Mouse (Mus musculus): ENCODE results near the gene Plau.
A peak's percentile ranks its signal among the peaks of the same experiment; 100 is the strongest.

Plau gene

DNA sequence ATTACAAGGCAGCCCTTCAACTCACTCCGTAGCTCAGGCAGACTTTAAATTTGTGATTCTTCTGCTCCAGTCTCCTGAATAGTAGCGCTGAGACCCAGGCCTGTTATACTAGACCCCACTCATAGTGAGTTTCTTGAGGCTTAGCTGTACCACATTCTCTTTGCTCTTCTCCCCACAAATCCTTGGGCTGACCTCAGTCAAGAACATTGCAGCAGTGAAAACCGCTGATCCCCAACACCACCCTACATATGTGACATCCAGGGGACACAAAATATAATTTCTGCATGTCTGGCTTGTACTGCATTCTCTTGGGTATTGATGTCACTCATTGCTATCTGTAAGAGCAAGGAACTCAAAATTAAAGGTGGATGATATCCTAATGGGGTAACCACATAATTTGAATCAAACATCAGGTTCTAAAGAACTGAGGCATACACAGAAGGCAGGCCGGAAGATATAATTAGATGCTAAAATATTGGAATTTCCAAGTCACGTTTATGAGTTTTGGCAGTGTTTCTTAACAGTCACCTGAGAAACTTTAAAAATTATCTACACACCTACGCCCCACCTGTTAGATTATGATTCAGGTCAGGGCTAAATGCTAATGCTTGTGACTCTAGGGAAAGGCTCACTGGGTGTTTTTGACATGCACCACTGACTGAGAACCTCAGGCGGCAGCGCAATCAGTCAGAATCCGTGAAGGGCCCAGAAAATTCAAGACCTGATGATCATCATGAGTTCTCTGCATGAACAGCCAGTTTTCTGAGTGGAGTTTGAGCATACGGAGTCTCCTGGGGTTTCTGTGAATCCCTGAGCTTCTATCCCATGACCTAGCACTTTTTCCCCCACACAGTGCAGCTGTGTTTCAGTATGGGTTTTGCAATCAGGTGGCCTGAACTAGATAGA lies 8.5 kb downstream of the Plau start:
- DNase-seq (ENCODE audit: low spot score in 2 of 2), result no peak

- DNase-seq (ENCODE audit: low spot score in 2 of 2), result no peak
Measured at GRCm38 (mm10) chr14:20845577-20846088, 9.2 kb downstream of the Plau start.

DNA sequence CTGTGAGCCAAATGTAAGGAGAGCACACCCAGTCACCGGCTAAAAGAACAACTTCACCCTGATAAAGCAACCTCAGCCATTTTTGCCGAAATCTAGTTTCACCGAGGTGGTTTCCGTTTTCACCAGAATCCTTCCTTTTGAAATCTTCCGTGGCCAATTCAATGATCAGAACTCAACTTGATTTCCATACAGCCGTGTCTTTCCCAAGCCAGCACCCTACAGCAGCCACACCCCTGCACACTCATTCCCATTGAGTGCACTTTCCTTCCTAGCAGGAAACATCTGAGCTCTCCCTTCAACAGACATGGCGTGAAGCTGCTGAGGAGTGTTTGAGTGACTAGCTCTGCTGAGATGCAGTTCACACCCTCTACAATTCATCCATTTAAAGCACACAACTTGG lies 9.8 kb downstream of the Plau start:
- no peak for DNase-seq (ENCODE audit: low spot score in 2 of 2)

DNA sequence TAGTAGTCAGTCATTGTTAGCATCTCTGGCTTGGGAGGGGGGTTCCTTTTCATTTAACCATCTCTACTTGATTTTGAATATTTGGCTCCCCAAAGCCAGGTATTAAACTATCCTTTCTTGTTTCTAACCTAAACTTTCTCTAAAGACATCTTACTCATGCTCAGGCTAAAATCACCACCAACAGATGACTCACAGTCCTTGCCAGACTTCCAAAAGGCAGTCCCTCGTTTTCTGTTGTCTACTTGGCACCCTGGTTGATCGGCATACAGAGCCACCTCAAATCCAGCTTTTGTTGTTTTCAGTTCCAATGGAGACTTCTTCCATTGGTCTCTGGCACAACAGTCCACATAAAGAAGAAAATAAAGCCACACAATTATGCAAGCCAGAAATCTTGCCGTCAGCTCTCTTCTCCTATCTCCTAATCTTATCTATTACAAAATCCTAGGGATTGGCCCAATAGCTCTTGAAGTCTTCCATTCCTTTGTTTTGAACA lies 11.2 kb downstream of the Plau start:
- no peak for DNase-seq (ENCODE audit: low spot score in 2 of 2)

GRCm38 (mm10) chr14:20849753-20850152 lies 13.3 kb downstream of the Plau start:
- DNase-seq (ENCODE audit: low spot score in 2 of 2), result no peak

GRCm38 (mm10) chr14:20850498-20850897 lies 14.0 kb downstream of the Plau start:
- no peak for DNase-seq (ENCODE audit: low spot score in 2 of 2)

- DNase-seq (ENCODE audit: low spot score in 2 of 2), result no peak
Measured at GRCm38 (mm10) chr14:20851776-20852175, 15.3 kb downstream of the Plau start.

DNA sequence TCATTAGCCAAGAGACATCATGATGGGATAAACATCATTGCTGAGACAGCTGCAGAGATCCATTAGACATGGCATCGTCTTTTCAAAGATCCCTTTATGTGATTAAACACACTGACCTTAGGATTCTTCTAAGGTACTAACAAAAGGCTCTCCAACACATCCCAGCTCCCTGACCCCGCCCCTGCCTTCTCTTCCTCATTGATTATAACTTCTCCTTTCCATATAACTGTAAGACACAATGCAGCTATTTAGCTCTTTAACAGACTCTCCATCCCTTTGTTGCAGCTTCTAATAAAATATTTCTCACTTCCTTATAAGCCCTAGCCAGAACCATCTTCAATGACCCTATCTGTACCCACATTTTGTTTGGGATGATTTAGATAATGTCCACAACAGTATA lies 24.7 kb downstream of the Plau start:
- DNase-seq (ENCODE audit: low spot score in 2 of 2), result no peak

- DNase-seq (ENCODE audit: low spot score in 2 of 2), result no peak
Measured at GRCm38 (mm10) chr14:20861559-20861958, 25.1 kb downstream of the Plau start.

- no peak for DNase-seq (ENCODE audit: low spot score in 2 of 2)
Measured at GRCm38 (mm10) chr14:20863306-20864065, 27.0 kb downstream of the Plau start.

- no peak for DNase-seq (ENCODE audit: low spot score in 2 of 2)
Measured at GRCm38 (mm10) chr14:20864192-20864591, 27.7 kb downstream of the Plau start.

GRCm38 (mm10) chr14:20865604-20866003 lies 29.1 kb downstream of the Plau start:
- no peak for DNase-seq (ENCODE audit: low spot score in 2 of 2)

DNA sequence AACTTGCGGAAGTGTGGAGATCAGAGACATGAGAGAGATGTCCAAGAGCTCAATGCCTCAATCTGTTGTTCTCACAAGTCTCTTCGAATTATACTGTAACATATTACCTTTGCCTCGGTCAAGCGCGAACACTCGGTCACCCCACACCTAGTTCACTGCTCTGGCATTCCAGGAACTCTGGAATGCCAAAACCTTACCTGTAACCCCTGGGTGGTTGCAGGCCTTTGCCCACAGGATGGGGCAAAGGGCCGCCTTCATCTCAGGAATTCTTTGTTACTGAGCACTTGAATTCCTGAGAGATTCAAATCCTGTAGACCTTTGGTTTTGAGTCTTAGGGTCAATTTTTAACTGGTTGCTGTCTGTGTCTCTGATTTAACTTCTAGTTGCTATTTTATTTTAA lies 29.9 kb downstream of the Plau start:
- no peak for DNase-seq (ENCODE audit: low spot score in 2 of 2)

GRCm38 (mm10) chr14:20870110-20870509 lies 33.6 kb downstream of the Plau start:
- DNase-seq (ENCODE audit: low spot score in 2 of 2), result no peak

DNA sequence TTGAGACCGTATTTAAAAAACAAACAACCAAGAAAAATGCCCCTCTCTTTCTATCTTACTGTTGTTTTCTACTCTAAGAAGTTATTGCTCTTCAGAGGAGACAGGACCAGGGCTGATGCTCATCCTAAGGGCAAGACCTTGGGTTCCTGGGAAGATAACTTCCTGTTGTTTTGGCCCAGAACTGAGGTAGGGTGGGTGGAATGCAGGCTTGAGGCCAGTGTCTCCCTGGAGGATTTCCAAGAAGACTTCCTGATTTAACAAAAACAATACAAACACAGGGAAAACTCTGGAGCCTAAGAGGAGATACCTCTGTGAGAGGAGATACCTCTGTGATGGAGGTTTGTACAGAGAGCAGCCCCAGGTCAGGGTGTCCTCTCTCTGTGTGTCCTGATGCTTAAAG lies 35.0 kb downstream of the Plau start:
- no peak for DNase-seq (ENCODE audit: low spot score in 2 of 2)

DNA sequence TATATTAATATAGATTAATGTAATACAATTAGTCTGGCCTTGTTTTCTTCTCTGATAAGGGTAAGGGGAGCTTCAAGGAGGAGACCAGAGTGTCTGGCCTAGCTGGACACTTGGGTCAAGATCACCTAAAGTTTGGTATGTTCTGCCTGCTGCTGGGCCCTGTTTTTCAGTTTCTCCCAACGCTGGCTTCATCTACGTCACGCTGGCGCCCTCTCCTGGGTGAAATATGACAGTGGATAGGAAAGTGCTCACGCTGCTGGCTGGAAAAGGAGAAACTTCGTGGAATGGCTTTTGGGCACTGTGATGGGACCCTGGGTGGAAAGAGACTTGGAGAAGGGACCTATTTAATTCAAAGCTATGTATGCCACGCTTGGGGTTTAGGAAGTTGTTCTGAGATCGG lies 36.8 kb downstream of the Plau start:
- DNase-seq (ENCODE audit: low spot score in 2 of 2), result peak; percentile 60 to 85

DNA sequence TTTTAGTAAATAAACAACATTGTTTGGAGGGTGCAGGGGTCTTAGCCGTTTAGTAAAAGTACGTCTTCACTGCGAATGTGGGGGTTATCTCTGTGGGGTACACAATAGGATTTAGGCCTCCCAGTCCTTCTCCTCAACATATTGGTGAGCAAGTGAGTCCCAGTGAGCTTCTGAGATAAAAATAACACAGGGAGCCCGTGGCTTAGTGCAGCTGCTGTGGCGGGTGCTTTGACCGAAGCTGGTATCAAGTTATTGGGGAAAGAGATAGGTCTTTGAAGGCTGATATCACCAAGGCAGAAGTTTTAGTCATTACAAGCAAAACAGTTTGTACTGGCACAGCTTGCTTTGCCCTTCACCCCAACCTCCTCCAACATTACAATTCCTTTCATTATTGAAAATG lies 37.5 kb downstream of the Plau start:
- DNase-seq (ENCODE audit: low spot score in 2 of 2), result no peak

DNA sequence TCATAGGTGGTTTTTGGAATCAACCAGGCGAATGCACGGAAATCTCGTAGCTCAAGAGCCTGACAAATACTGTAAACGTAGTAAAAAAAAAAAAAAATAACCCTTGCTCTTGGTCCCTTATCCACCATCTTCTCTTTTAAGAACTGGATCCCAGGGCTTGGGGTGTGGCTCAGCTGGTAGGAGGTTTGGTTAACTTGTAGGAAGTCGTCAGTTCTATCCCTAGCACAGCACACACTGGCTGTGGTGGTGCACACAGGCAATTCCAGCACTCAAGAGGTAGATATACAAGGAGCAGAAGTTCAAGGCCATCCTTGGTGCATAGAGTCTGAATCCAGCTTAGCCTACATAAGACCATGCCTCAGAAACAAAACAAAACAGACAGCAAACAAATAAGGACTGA lies 48.2 kb downstream of the Plau start:
- DNase-seq (ENCODE audit: low spot score in 2 of 2), result no peak

DNA sequence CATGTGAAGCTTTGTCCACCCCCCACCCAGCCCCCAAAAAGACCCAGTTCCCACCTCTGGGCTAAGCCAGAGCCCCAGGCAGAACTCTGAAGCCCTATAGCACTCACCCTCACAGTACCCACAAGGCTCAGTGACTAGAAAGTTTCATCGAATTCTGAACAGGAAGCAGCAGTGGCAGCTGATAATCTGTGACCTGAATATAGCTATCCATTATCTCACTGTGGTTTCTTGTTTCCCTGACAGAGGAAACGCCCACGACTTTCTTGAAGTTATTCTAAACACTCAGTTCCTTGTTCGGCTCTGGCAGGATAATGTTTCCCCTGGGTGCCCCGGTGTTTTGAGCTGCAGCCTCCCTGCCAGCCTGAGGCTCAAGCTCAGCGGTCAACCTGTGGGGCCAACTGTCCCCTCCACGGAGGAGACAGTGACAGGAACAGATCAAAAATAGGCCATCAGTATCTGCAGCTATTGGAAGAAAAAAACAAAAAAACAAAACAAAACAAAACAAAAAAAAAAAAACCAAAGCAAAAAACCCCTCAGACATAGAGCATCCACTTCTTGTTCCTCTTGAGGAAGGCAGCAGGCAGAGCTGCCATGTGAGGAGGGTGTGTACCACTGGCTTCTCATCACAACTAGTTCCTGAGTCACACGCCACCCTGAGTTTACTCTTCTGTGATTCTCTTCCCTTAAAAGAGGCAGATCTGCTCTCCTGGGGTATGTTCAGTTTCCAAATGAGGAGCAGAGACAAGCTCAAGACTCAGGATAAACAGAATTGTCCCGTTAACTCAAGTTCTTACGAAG lies 48.8 kb downstream of the Plau start:
- no peak for DNase-seq (ENCODE audit: low spot score in 2 of 2)

DNA sequence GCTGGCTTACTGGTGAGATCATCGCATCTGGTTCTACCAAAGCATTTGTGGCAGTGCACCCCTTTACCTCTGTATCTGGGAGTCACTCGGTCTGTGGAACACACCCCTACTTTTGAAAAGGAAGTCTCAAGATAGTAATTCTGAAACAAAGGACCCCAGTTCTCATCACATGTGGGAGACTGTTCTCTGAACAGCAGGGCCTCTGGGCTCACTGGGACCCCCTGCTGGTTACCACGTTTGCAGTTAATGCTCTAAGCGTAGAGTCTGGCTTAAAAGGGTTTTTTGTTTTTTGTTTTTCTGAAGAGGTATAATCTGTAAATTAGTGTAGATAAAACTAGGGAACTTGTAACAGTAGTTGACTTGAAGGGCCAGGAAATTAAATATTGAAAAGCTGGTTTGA lies 49.8 kb downstream of the Plau start:
- DNase-seq (ENCODE audit: low spot score in 2 of 2), result no peak

DNA sequence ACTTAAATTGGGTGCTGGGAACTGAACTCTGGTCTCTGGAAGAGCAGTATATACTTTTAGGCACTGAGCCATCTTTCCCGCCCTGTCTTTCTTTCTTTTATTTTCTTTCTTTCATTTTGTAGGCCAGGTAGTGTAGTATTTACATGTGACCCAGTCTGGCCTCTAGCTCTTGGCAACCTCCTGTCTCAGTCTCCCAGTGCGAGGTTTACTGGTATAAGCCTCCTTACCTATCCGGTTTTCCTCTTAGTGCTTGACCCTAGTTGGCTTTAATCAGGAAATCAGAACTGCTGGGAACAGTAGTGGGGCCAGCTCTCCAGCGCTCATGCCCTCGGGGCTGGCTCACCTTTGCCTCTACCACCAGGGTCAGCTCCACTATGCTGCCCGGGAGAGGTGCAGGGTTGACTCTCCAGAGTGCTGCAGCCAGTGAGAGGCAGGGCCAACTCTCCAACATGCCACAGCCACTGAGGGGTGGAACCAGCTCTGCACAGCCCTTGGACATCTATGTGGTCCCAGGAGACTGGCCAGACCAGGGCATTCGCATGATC lies 51.2 kb downstream of the Plau start:
- no peak for DNase-seq (ENCODE audit: low spot score in 2 of 2)

Measured in frontal cortex, postnatal 14 days (tissue).